ENCODE assay signal across 14 mouse cellular contexts in the genomic region with DNA sequence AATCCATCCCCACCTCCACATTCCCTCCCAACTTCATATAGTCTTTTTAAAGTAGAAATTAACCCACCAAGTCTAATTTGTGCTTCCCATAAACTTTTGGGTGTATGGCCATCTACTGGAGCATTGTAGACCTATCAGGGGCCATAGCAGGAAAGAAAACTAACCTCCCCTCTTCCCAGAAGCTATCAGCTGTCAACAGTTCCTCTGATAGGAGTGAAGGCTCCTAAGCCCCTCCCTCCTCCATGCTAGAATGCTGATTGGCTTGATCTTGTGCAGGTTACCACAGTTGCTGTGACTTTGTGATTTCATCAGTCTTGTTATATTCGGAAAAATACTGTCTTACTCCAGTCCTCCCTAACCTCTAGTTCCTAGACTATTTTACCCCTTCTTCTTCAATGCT.
"Had no signal": no experiment of that assay in that cellular context is flagged by ENCODE, and none has a peak within 500 bp of the region (broad histone marks: within the 10 kb centered on the region; RNA-seq: fewer than 3 reads in every experiment).

No protein-coding gene starts in this region.

- H3K4me2 ChIP-seq: intestine, embryonic 15.5 days; limb, embryonic 13.5 days; midbrain, embryonic 12.5 days; neural tube, embryonic 13.5 days had no signal

- H3K4me1 ChIP-seq: intestine, embryonic 15.5 days; limb, embryonic 13.5 days had no signal

- H3K9me3 ChIP-seq: intestine, embryonic 15.5 days; limb, embryonic 13.5 days; midbrain, embryonic 12.5 days; neural tube, embryonic 13.5 days had no signal

- DNase-seq: kidney, adult 18-20 months; kidney, postnatal 10 days; kidney, postnatal 4 days; left cerebral cortex, postnatal 4 days; lung, adult 18-20 months; right cerebral cortex, postnatal 25 days; thymus, adult 18-20 months; thymus, postnatal 14 days had no signal

- H3K27me3 ChIP-seq: intestine, embryonic 15.5 days had no signal

- H3K9ac ChIP-seq: intestine, embryonic 15.5 days; limb, embryonic 13.5 days; midbrain, embryonic 12.5 days; neural tube, embryonic 13.5 days had no signal

- ATAC-seq: intestine, embryonic 15.5 days; midbrain, embryonic 16.5 days had no signal

- H3K27ac ChIP-seq: intestine, embryonic 15.5 days; layer of hippocampus, adult 2 months; limb, embryonic 13.5 days; midbrain, embryonic 12.5 days; neural tube, embryonic 13.5 days had no signal

- H3K36me3 ChIP-seq: intestine, embryonic 15.5 days; limb, embryonic 13.5 days; midbrain, embryonic 12.5 days; neural tube, embryonic 13.5 days had no signal

- H3K4me3 ChIP-seq: intestine, embryonic 15.5 days; layer of hippocampus, adult 2 months; limb, embryonic 13.5 days; midbrain, embryonic 12.5 days; neural tube, embryonic 13.5 days had no signal
